Mouse (Mus musculus) bone marrow, adult 2 months (tissue): ENCODE measurements around the gene Glrx5. TPM values are rescaled to one million over a fixed set of nuclear protein-coding genes. Genes with fewer than 3 reads are reported as not detected.

Experiments
- H3K27ac ChIP-seq: fragments of 200-500 bp; 2 replicates; pipeline ENCODE4 v1.5.1; 2012; ENCODE audit warnings: low read depth, mild to moderate bottlenecking, control low read depth, inconsistent platforms, low read length; ENCODE audit not compliant: control insufficient read depth, poor library complexity, insufficient read depth
- H3K4me1 ChIP-seq: fragments of 200-500 bp; 2 replicates; pipeline ENCODE4 v1.6.1; 2011; ENCODE audit warnings: low read length; ENCODE audit not compliant: control insufficient read depth, insufficient read depth
- H3K4me3 ChIP-seq: fragments of 200-500 bp; replicated peaks from 2 replicates; pipeline ENCODE3; 2011; ENCODE audit warnings: mild to moderate bottlenecking, low read depth, low read length, control low read depth; ENCODE audit not compliant: control insufficient read depth
- CTCF ChIP-seq: fragments of 200-500 bp; IDR thresholded peaks from 2 replicates; pipeline ENCODE4 v1.5.1; 2011; ENCODE audit warnings: low read length, control low read depth; ENCODE audit not compliant: control insufficient read depth, insufficient read depth
- POLR2A ChIP-seq: fragments of 200-500 bp; IDR thresholded peaks from 2 replicates; pipeline ENCODE4 v1.6.1; 2011; ENCODE audit warnings: low read depth, mild to moderate bottlenecking, control low read depth, low read length, borderline replicate concordance; ENCODE audit not compliant: control insufficient read depth
- WGBS: fragments of 180-500 bp; shearing (Covaris S2); methylation state at CpG from one replicate; pipeline ENCODE4 v1.1.7; 2018; 5-methylcytosine and 5-hydroxymethylcytosine counted together
- polyA plus RNA-seq: library from polyadenylated mRNA; stranded (reverse); fragments of >200 nt; gene quantifications from 2 replicates; pipeline ENCODE4 v1.2.4, GENCODE M21; 2011; ENCODE audit warnings: low replicate concordance; ENCODE audit not compliant: missing spikeins, insufficient read depth, insufficient read length

The Glrx5 gene
- polyA plus RNA-seq, 1 experiment, result 274 TPM

DNA sequence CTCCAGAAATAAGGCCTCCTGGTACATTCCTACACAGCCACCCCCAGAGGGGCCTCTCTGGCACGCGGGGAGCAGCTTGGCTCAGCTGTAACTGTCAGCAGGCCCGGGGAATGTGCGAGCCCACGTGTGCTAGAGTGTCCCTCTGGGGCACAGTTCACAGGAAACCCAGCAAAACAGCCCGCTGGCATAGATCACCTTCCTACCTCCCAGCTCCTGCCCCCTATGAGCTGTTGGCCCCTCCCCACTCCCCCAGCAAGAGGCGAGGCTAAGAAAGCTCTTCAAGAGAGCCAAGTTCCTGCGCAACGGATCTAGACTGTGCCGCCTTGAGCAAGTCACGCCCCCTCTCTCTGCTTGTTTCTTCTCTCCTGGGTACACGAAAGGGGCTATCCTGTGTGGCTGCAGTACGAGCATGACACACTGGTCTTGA, 23.7 kb upstream of the Glrx5 start:
- peaks cover 17% of the 10 kb centered on the region for H3K4me1 ChIP-seq
- H3K4me3 ChIP-seq, result peak overlapping the region; percentile 89
- H3K27ac ChIP-seq, result peak overlapping the region; percentile 95; the same call in 1 of the 2 replicates
- 0 out of 2 replicates have a peak, but pooled peaks have one; percentile 8 for TF ChIP-seq POLR2A
- TF ChIP-seq CTCF, result no peak
- under 1% methylated on average over 13 of the region's 13 CpGs for WGBS

- under 1% methylated on average over 66 of the region's 66 CpGs for WGBS
- H3K27ac ChIP-seq, result peak within 1 kb of the TSS; percentile 95
Observed at GRCm38 (mm10) chr12:105009370-105010212, 22.9 kb upstream of the Glrx5 start, which contains the start of gene Syne3. TSS of gene Syne3 (minus strand) at chr12:105009809.

GRCm38 (mm10) chr12:105010213-105010790, 22.2 kb upstream of the Glrx5 start:
- Histone ChIP-seq H3K4me3 (peak overlapping the region; percentile 60), H3K4me1 (peaks cover 13% of the 10 kb centered on the region), H3K27ac (peak overlapping the region; percentile 95)
- WGBS, result 13% methylated on average over 9 of the region's 9 CpGs
- TF ChIP-seq POLR2A (no peak), CTCF (0 out of 2 replicates have a peak, but pooled peaks have one; percentile 8)

More at GRCm38 (mm10) chr12:105009370-105010212, 22.9 kb upstream of the Glrx5 start, which contains the start of gene Syne3:
- peaks cover 15% of the 10 kb centered on the region for H3K4me1 ChIP-seq
- TF ChIP-seq CTCF, result no peak
- TF ChIP-seq POLR2A, result peak; percentile 77; the same call in 1 of the 2 replicates
- peak within 1 kb of the TSS; percentile 89 for H3K4me3 ChIP-seq

DNA sequence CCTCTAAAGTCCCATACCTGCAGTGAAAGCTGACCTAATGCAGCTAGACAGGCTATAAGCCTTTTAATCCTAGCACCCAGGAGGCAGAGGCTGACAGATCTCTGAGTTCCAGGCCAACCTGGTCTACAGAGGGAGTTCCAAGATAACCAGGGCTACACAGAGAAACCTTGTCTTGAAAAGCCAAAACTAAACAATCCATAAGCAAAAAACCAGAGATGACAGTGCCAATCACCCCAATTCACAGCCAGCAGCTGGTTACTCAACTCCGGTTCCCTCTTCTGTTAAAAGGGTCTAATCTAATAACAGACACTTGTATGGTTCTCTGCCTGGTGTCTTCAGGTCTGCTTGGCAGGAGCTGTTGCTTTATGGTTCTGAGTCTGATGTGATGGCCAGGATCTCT, 20.9 kb upstream of the Glrx5 start:
- H3K4me3 ChIP-seq, result no peak overlapping the region
- H3K27ac ChIP-seq, result peak overlapping the region; percentile 26; the same call in 1 of the 2 replicates
- H3K4me1 ChIP-seq, result peaks cover 9% of the 10 kb centered on the region; the same call in 1 of the 2 replicates
- TF ChIP-seq POLR2A (no peak), CTCF (no peak)
- WGBS, result 14% methylated on average over 1 of the region's 1 CpGs

GRCm38 (mm10) chr12:105012314-105012713, 20.2 kb upstream of the Glrx5 start:
- TF ChIP-seq POLR2A, result no peak
- TF ChIP-seq CTCF, result no peak
- no peak overlapping the region for H3K27ac ChIP-seq
- peaks cover 9% of the 10 kb centered on the region; the same call in 1 of the 2 replicates for H3K4me1 ChIP-seq
- H3K4me3 ChIP-seq, result no peak overlapping the region
- 46% methylated on average over 4 of the region's 4 CpGs for WGBS

DNA sequence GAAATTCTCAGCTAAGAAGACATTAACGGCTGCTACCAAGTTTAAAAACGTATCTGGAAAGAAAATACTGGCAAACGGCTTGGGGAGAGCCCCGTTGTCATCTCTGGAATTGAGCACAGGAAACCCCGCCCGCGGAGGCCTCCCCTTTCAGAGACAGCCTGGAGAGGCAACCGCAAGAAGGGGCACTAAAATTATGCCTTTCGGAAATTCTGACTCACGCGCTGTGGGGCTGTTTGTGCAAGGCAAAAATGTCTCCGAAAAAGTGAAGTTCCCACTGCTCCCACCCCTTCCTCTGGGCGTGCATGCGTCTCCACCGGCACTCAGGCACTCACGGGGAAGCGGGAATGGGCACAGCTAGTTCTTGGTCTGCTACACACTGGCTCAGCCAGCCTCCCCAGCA, 19.4 kb upstream of the Glrx5 start:
- TF ChIP-seq POLR2A, result peak; percentile 27; the same call in 1 of the 2 replicates
- no peak for TF ChIP-seq CTCF
- Histone ChIP-seq H3K4me3 (peak overlapping the region; percentile 30), H3K27ac (peak overlapping the region; percentile 72), H3K4me1 (peaks cover 9% of the 10 kb centered on the region; the same call in 1 of the 2 replicates)
- WGBS, result under 1% methylated on average over 17 of the region's 17 CpGs

- TF ChIP-seq CTCF (no peak), POLR2A (no peak)
- H3K4me1 ChIP-seq, result peaks cover 9% of the 10 kb centered on the region
- no peak overlapping the region for H3K4me3 ChIP-seq
- no peak overlapping the region; the same call in 1 of the 2 replicates for H3K27ac ChIP-seq
- 58% methylated on average over 4 of the region's 4 CpGs for WGBS
Observed at GRCm38 (mm10) chr12:105016199-105016598, 16.3 kb upstream of the Glrx5 start.

DNA sequence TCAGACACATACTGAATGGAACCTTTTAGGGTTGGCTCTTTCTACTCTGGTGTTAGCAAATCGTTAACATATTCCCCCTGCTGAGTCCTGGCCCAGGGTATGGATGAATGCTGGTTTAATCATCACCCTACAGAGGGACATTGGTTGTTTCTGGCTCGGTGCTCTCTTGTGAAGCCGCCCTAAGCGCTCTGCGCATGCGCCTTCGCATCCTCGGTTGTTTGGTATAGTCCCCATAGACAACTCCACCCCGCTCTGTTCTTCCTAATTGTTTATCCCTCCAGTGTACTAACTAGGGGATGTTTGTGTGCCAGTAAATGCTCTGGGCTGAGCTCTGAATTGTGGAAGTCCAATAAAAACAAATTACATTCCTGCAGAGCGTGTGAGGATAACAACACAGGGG, 15.8 kb upstream of the Glrx5 start:
- peaks cover 11% of the 10 kb centered on the region for H3K4me1 ChIP-seq
- 86% methylated on average over 10 of the region's 10 CpGs for WGBS
- peak overlapping the region; percentile 51 for H3K27ac ChIP-seq
- no peak for TF ChIP-seq CTCF
- no peak for TF ChIP-seq POLR2A
- H3K4me3 ChIP-seq, result no peak overlapping the region
